Comparison of ENCODE assay signal across 12 mouse cellular contexts in genomic region chrX:52017660-52018059, GRCm38 (mm10). TPM values are rescaled to one million over a fixed set of nuclear protein-coding genes. Genes with fewer than 3 reads are reported as not detected.
A peak's percentile ranks its signal among the peaks of the same experiment; 100 is the strongest.
DNase-seq lines count a peak whose midpoint lies in the region; ATAC-seq lines count a peak whose summit lies in the region.
"Had no signal": no experiment of that assay in that cellular context is flagged by ENCODE, and none has a peak within 500 bp of the region (broad histone marks: within the 10 kb centered on the region; RNA-seq: fewer than 3 reads in every experiment).

No protein-coding gene starts in this region.

- H3K9me3 ChIP-seq in liver, embryonic 12.5 days (replicated peaks), result no peaks in the 10 kb centered on the region

- 45% methylated on average over 5 of the region's 9 CpGs for WGBS in liver, embryonic 12.5 days (ENCODE audit: insufficient replicate concordance)

- DNase-seq in adrenal gland, postnatal 14 days, result peak; percentile 54
- DNase-seq in adrenal gland, postnatal 4 days (ENCODE audit: low spot score in 2 of 2), result no peak
- DNase-seq in liver, result peak; percentile 4
- DNase-seq in embryo, embryonic 11 days, result peak; percentile 50
- DNase-seq in kidney, postnatal 36 days, result peak; percentile 39 to 52
- DNase-seq in layer of hippocampus, adult 8-10 months (ENCODE audit: low spot score in 2 of 2), result no peak
- DNase-seq in c-Kit-positive CD71-positive TER-119-positive erythroid progenitor cells, embryonic 14.5 days (ENCODE audit: low spot score), result no peak
- DNase-seq: layer of hippocampus, adult 9-11 months had no signal

- H3K27me3 ChIP-seq in liver, embryonic 12.5 days (replicated peaks), result no peaks in the 10 kb centered on the region; the same call in 1 of the 2 replicates

- no peak overlapping the region for H3K27ac ChIP-seq in liver, embryonic 12.5 days

- H3K9ac ChIP-seq in liver, embryonic 12.5 days, result no peak overlapping the region

- no peak for ATAC-seq in liver, embryonic 12.5 days

- no peaks in the 10 kb centered on the region for H3K36me3 ChIP-seq in liver, embryonic 12.5 days

- H3K4me3 ChIP-seq in liver, embryonic 12.5 days, result no peak overlapping the region

- H3K4me1 ChIP-seq in liver, embryonic 12.5 days, result no peaks in the 10 kb centered on the region

- no peak overlapping the region for H3K4me2 ChIP-seq in liver, embryonic 12.5 days

RNA-seq across cellular contexts. Expression of gene 1700080O16Rik, which starts 45.1 kb away (rescaled TPM):
- total RNA-seq in adrenal gland, postnatal 14 days (2021), result not detected in 2 replicates
- total RNA-seq in adrenal gland, postnatal 4 days (2021), result not detected
- not detected in 2 replicates for polyA plus RNA-seq in liver, embryonic 12.5 days (2016; fragmentation: Nextera tagmentation; extraction: Ambion mirVana)
- total RNA-seq in layer of hippocampus, adult 8-10 months (2022), result not detected
- polyA plus RNA-seq: heart, embryonic 14.5 days; liver, embryonic 16.5 days; spleen, adult 2 months had no signal

Comparison
In these comparisons a context has a peak if more than half of its experiments do, and no peak if none do; other contexts are left out.
1. DNase-seq: peak in adrenal gland, postnatal 14 days (single experiment), liver (single experiment), embryo, embryonic 11 days (single experiment) and kidney, postnatal 36 days (2 of 2); none in adrenal gland, postnatal 4 days (0 of 2), layer of hippocampus, adult 8-10 months (0 of 2) and c-Kit-positive CD71-positive TER-119-positive erythroid progenitor cells, embryonic 14.5 days (single experiment).